Mouse (Mus musculus): ENCODE data around the gene Shmt2.

The Shmt2 gene

DNA sequence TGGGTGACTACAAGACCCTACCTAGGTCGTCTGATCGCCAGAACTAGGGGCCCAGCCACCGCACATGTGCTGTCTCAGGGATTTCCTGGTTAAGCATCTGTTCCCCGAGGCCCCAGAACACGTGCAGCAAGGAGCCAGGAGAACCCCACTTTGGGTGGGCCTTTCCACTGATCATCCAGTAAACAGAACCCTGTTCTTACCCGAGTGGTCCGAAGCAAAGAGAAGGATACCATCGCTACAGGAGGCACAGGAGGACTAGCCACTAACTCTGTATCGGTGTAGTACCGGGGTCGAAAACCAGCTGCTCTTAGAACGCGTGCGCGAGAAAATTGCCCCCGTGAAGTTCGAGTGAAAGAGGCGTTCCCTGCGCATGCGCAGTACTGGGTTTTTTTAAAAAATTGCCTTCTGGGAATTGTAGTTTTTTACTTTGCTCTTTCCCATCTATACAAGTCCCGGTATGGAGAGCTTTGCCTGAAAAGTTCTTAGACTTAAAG lies at the start of gene Shmt2:
Shmt2 (minus strand) TSS at position 357 of the 494 bp plus-strand sequence.
- DNase-seq (ENCODE audit: low read depth, low spot score): peak; percentile 82

DNA sequence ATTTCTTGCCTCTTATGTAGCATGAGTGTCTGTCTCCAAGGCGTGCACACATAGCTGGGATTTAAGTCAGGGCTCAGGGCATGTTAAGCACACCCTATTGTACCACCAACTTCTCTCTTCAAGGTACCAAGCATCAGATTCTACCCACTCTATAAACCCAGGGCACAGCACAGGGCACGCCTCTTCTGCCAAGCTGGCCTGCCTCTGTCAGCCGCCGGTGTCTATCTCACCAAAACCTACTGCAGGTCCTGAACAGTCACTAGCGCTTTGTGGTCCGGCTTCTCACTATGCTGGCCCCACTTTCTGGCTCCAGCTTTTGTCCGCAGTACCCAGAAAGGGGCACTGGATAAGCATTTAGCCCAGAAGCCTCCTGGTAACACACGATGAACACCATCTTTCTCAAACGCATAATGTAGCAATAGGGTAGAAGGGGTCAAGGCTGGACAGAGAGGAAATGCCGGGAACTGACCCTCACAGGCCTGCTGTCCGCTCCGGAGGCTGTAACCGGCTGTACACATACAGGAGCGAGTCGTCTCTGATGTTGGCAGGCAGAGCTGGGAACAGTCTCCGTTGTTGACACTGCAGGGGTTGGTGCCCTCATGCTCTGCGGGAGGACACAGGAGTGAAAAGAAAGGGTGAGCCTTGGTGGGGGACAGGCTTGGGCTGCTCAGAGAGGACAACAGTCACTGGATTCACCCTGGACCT lies 48.8 kb upstream of the Shmt2 start:
- DNase-seq (ENCODE audit: low read depth, low spot score): no peak

DNA sequence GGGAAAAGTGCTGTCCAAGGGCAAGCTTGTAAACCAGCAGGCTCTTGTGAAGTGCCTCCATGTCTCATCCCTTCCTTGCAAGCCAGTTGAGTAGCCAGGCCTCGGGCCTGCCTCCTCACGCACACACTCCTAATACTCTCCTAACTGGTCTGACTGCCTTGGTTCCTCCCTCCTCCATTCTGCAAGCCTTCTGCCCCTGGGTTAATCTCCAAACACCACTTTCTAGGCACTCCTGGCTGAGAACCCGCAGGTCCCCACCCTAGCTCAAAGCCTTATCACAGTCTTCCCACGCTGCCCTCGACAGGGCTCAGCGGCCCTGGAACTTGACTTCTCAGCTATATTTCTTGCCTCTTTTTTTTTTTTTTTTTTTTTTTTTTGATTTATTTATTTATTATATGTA lies 48.1 kb upstream of the Shmt2 start:
- DNase-seq (ENCODE audit: low read depth, low spot score): no peak

DNA sequence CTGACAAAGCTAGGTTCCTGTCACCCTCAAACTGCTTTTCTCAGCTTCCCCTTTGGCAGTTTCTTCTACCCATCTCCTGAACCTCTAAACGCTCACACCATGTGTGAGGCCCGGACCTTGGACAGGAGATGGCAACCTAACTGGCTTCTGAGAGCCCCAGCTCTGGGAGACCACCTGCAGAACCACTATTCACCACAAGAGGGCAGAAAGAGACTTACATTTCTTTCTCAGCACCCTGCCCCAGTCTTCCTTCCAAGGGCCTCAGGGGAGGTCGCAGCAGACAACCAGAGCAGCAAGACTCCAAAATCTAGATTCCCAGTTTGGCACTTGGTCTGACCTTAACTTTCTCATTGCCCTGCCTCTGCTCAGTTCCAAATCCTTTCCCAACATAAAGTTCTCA lies 47.2 kb upstream of the Shmt2 start:
- peak; percentile 58 for DNase-seq (ENCODE audit: low read depth, low spot score)

DNA sequence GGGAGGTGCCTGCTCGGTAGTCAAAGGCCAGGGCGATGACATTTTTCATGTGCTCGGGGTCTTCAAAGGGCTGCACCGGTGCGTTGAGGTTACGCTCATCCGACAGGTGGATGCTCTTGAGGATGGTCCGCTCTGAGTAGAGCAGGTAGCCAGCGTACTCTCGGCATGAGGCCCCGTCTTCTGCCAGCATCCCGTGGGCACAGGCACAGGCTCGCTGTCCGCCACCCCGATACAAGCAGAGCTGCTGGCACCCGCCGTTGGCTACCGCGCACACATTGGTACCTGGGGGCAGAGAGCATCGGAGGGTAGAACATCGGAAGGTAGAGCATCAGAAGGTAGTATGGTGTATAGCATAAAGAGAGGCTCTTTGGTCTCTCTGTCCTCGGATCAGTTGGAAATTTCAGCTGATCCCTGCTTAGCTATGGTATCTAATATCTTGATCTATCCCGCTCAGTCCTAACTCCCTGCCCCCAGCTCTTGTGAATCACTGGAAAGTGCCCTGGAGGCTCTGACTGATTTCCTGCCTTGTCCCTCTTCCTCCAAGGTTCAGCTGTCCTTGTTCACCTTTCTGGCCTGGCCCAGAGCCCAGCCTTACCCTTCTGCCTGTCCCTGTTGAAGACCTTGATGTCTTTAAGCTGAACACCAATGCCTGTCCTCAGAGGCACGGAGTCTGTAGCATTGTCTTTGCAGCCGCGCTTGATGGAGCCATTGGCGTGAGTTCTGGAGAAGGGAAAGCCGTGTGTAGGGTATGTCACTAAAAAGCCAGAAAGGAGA lies 44.5 kb upstream of the Shmt2 start:
- no peak for DNase-seq (ENCODE audit: low read depth, low spot score)

DNA sequence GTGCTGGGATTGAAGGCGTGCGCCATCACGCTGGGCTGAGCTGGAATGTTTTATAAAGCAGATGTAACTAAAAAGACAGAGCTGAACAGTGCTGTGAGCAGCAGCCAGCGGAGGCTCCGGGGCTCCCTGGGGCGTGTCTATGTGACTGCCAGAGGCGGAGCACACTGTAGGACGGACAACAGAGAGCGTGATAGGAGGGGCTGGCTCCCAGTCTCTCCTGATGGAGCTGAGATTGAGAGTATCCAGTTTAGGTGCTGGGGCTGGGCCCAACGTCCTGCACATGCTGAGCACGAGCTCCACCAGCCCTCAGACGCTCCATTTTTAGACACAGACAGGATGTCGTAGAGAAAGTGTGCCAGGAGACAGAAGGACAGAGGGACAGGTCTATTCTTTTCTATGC lies 42.1 kb upstream of the Shmt2 start:
- DNase-seq (ENCODE audit: low read depth, low spot score): no peak

DNA sequence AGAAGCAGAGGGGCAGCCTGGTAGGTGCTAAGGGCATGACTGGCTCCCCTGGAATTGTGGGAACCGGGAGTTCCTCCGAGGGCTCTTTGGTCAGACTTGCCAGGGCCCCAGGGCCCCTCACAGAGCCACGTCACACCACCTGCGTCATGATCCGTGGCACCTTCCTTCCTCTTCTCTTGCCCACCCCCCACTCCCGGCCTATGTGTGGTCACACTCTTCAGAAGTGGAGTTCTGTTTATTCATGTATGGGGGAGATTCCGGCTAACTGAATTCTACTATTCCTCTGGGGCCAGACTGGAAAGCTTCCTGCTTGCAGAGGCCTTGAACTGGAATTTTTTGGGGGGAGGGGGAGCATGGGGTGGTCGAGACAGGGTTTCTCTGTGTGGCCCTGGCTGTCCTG lies 41.6 kb upstream of the Shmt2 start:
- DNase-seq (ENCODE audit: low read depth, low spot score): no peak

DNA sequence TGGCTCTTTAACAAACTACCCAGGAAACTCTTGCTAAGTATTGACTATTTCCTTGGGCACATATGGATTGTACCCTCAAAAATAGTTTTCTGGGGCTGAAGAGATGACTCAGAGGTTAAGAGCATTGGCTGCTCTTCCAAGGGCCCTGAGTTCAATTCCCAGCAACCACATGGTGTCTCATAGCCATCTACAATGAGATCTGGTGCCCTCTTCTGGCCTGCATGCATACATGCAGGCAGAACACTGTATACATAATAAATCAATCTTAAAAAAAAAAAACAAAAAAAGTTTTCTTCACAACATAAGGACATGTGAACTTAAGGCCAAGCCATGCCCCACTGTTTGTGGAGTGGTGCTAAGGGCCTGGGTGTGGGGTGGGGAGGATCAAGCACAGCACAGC lies 38.9 kb upstream of the Shmt2 start:
- DNase-seq (ENCODE audit: low read depth, low spot score): no peak

DNA sequence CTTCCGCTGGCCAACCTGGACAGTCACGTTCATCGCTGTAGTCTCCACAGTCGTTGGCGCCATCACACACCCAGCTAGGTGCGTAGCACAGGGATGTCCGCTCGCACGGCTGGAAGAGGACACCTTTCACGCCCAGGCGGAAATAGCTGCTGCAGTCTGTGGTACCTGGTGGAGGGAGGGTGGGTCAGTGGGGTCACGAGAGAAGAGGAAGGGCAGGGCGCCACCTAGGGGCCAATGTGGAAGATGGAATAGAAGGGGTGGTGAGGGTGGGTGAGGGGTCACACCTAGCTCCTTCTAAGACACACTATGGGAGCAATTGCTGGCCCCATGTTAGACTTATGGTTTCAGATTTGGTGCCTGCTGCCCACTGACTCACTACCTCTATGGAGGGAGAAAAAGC lies 35.2 kb upstream of the Shmt2 start:
- DNase-seq (ENCODE audit: low read depth, low spot score): no peak

DNA sequence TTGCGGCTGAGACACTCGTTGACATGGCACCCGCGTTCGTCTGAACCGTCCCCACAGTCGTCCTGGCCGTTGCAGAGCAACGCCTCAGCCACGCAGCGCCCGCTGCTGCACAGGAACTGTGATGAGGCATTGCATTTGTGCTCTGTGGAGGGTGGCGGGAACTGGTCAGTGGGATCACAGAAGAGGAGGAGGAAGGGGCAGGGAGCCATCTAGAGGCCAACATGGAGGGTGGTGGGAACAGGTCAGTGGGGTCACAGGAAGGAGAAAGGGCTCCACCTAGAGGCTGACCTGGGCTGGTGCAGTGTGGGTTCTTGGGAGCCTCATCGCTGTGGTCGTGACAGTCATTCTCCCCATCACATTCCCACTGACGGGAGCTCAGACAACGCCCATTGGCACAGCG lies 33.5 kb upstream of the Shmt2 start:
- DNase-seq (ENCODE audit: low read depth, low spot score): peak; percentile 59

DNA sequence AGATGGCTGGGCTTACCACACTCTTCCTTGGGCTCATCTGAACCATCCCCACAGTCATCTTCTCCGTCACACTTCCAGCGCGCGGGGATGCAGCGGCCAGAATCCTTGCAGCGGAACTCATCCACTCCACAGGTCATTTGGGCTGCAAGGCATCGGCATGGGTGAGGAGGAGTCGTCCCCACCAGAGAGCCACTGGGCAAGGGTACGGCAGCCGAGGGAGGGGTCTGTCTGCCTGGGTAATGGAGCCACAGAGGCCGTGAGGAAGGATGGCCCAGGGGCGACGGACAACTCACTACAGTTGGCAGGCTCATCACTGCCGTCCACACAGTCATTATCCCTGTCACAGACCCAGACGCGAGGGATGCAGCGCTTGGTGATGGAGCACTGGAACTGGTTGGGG lies 27.6 kb upstream of the Shmt2 start:
- DNase-seq (ENCODE audit: low read depth, low spot score): no peak

DNA sequence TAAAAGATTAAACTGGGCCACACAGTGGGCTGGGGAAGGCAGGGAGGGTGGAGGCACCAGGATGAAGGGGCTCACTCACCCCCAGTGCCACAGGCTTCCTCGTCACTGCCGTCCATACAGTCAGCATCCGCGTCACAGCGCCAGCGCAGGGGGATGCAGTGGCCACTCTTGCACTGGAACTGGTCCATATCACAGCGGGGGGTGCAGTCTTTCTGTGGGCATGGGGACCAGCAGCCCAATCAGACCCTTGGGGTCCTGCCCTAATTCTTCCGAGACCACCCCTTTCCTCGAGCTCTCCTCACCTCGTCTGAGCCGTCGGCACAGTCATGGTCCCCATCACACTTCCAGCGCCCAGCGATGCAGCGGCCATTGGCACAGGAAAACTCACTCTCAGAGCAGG lies 26.0 kb upstream of the Shmt2 start:
- DNase-seq (ENCODE audit: low read depth, low spot score): no peak

DNA sequence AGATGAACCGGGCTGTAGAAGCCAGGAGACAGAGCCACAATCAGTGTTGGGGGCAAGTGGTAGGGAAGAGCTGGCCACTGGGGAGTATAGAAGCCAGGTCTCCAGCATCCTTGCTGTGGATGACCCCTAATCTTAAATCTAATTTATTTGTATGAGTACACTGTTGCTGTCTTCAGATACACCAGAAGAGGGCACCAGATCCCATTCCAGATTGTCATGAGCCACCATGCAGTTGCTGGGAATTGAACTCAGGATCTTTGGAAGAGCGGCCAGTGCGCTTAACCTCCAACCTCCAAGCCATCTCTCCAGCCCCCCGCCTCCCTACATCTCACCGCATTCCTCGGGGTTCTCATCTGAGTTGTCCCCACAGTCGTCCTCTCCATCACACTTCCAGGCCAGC lies 24.3 kb upstream of the Shmt2 start:
- no peak for DNase-seq (ENCODE audit: low read depth, low spot score)

DNA sequence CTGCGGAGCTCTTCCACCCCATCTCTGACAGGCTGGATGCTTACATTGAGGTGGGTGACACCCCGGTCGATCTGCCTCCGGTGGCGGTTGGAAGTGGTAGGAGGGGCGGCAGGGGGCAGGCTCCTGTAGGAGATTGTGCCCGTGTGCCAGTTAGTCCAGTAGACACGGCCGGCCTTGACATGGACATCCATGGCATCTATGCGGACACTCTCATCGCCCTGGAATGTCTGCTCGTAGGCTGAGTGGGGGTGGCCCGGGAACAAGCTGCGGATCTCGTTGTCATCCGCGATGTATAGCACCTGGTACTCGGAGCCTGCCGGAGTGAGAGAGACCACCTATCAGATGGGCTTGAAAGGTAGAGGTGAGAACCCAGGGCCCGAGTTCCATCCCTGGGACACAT lies 22.1 kb upstream of the Shmt2 start:
- no peak for DNase-seq (ENCODE audit: low read depth, low spot score)

DNA sequence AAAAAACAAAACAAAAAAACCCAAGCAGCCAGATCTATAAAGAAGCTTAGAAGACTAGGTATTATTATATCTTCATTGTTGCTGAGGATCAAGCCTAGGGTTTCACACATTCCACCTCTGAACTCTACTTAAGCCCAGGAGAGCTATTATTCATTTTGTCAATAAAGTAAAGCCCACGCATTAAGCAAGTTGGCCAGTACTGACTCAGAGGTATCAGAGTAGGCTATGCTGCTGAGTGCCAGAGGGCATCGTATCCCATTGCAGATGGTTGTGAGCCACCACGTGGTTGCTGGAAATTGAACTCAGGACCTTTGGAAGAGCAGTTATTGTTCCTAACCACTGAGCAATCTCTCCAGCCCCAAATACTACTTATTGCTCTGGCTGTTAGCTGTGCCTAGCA lies 21.7 kb upstream of the Shmt2 start:
- no peak for DNase-seq (ENCODE audit: low read depth, low spot score)

DNA sequence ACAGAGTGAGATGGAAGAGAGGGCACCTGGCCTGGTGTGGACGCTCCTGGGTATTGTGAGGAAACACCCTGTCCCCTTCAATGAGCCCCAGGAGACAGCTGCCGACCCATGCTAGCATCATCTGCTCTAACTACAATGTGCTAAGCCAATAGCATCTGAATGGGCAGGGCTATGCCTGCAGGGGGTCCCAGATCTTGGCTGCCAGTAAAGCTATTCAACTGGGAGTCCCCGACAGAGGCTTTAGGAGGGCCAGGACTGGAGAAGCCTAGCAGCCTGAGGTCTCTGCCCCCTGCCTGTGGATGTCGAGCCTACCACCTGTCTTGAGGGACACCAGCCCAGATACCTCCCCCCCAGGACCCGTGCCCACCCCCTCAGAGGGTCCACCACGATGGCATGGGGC lies 20.5 kb upstream of the Shmt2 start:
- no peak for DNase-seq (ENCODE audit: low read depth, low spot score)

DNA sequence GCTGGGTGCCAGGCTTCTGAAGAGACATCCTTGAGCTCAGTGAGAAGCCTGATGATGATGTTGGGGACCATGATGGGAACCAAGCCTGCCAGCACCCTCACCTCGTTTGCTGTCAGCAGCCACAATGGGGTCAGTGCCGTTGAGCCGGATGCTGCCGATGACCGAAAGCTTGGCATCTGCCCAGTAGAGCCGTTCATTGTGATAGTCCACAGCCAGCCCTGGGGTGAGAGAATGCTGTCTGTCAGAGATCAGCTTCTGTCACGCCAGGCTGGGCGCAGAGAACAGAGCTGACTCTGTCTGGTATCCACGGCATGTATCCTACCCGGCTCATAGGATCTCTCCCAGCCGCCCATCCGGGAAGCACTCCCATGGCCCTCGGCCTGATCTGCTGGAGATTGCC lies 19.8 kb upstream of the Shmt2 start:
- DNase-seq (ENCODE audit: low read depth, low spot score): no peak

DNA sequence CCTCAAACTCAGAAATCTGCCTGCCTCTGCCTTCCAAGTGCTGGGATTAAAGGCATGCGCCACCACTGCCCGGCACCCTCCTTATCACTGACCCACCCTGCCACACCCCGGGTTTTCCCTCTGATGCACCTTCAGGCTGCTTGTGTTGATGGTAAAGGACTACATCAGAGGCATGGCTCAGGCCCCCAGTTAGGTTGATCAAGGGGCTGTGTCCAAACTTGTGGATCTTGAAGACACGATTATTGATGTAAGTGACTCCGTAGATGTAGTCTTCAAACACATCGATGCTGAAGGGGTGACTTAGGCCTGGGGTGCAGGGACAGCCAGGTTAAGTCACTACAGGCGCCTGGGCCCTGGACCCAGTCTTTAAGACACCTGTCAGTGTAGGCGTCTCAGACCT lies 19.3 kb upstream of the Shmt2 start:
- no peak for DNase-seq (ENCODE audit: low read depth, low spot score)

DNA sequence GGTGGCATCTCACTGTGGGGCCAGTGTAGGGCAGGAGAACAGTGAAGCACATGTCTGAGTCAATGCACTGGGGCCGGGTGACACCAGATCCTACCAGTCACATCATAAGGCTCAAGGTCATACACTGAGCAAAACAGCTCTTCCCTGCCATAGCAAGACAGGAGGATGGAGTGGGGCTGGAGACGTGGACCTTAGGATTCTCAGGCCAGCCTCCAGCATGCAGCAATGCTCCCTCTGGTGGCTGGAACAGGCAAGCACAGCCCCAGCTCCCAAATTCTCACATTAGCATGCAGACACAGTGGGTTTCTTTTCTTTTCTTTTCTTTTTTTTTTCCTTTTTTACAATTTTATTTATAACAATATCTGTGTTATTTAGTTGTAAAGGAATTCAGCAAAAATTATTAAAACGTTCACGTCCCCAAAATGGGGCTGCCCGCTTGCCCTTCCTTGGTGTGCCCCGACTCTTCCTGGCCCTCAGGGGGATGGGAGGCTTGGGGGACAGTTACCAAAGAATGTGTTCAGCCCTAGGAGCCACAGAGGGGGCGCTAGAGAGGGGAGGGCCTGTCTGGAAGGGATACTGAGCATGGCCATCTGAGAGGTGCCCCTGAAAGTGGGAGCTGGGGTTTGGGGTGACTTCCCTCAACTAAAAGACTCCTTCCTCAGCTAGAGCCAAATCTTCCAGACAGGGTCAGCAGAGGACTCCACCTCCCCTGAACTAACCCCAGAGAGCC lies 15.8 kb upstream of the Shmt2 start:
- no peak for DNase-seq (ENCODE audit: low read depth, low spot score)

DNA sequence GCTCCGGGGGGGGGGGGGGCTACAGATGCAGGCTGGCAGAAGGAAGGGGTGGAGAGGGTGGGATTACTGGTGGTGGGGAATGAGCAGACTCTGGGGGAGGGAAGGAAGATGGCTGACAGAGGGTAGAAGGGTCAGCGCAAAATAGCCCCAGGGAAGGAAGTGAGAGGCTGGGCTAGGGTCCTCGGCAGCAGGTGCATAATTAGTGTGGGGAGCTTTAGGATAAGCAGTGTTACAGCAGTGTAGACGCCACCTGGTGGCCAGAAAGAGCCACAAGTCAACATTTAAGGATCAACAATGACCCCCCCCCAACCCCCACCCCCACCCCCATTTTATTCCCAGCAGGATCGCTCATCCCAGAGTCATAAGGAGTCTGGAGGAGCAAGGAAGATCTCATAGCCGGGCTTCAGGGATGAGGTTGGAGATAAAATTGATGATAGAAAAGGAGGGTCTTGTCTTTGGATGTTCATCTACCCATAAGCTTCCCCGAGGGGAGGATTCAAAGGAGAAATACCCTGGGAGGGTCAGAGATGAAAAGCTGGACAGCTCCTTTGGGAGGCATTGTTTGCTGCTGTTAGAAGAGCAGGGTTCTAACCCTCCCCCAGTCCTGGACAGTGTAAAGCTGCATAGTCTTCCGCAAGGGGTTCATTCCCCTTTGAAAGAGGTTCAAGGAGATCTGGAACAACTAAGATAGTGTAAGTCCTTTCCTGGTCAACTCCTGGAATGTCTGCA lies 14.5 kb upstream of the Shmt2 start:
- DNase-seq (ENCODE audit: low read depth, low spot score): no peak

DNA sequence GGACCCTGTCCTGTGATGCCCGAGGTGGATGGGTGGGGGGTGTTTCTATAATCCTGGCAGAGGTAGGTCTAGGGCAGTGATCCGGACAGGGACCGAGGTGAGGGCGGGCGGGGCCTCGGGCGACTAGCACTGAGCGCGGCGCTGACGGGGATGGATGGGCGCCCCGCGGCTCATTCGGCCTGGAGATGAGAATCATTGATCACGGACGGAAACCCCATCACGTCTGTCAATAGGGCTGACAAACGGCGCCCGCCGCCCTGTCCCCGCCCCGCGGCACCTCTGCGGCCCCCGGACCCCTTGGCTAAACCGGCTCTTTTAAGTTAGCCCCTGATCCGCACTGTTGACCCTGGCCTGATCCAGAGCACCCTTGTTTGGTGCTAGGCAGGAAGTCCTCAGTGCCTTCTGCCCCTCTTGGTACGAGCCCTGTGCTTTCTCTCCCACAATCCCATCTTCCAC lies 12.7 kb upstream of the Shmt2 start:
- no peak for DNase-seq (ENCODE audit: low read depth, low spot score)

Measured in WW6 (cell line).